Mouse (Mus musculus): ENCODE data around the gene D930007J09Rik. TPM values are rescaled to one million over a fixed set of nuclear protein-coding genes. Genes with fewer than 3 reads are reported as not detected.
A peak's percentile ranks its signal among the peaks of the same experiment; 100 is the strongest.

The D930007J09Rik gene
- not detected for total RNA-seq (2021)
- long read RNA-seq, experiment 1, result 0 reads
- long read RNA-seq, experiment 2, result 0 reads

DNA sequence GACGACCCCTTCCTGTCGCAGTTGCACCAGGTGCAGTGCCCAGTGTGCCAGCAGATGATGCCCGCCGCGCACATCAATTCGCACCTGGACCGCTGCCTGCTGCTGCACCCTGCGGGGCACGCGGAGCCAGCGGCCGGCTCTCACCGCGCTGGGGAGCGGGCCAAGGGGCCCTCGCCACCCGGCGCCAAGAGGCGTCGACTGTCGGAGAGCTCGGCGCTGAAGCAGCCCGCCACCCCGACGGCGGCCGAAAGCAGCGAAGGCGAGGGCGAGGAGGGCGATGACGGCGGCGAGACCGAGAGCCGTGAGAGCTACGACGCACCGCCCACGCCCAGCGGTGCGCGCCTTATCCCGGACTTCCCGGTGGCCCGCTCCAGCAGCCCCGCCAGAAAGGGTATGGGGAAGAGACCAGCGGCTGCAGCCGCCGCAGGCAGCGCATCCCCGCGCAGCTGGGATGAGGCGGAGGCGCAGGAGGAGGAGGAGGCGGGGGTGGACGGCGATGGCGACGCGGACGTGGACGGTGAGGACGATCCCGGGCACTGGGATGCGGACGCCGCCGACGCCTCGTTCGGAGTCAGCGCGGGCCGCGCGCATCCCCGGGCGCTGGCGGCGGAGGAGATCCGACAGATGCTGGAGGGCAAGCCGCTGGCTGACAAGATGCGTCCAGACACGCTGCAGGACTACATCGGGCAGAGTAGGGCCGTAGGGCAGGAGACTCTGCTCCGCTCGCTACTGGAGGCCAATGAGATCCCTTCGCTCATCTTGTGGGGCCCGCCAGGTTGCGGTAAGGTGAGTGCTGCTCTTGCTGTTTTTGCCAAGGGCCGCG is at the start of gene D930007J09Rik:
D930007J09Rik (minus strand) TSS at position 591 of the 823 bp plus-strand sequence.
- intact Hi-C loops (cut with DNase I; ENCODE audit: low total_unique reads), result no loop called here
- DNase-seq, result peak; percentile 56

DNA sequence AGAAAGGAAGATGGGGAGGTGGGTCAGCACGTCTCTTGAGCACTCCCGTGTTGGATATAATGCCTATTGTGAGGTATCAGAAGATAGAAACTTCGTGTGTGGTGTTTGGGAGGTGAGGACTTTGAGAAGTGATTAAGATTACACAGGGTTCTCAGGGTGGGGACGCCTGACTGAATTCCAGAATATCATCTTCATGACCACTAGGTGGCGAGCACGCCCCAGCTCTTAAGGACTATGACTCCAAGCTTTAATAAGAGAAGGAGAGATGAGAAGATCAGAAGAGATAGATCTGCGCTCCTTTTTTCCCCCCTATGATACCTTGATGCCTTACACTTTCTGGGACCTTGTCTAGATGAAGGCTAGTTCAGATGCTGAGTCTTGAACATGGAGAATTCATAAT is 49.3 kb upstream of the D930007J09Rik start:
- DNase-seq, result peak; percentile 26
- intact Hi-C loops (cut with DNase I; ENCODE audit: low total_unique reads), result no loop called here

DNA sequence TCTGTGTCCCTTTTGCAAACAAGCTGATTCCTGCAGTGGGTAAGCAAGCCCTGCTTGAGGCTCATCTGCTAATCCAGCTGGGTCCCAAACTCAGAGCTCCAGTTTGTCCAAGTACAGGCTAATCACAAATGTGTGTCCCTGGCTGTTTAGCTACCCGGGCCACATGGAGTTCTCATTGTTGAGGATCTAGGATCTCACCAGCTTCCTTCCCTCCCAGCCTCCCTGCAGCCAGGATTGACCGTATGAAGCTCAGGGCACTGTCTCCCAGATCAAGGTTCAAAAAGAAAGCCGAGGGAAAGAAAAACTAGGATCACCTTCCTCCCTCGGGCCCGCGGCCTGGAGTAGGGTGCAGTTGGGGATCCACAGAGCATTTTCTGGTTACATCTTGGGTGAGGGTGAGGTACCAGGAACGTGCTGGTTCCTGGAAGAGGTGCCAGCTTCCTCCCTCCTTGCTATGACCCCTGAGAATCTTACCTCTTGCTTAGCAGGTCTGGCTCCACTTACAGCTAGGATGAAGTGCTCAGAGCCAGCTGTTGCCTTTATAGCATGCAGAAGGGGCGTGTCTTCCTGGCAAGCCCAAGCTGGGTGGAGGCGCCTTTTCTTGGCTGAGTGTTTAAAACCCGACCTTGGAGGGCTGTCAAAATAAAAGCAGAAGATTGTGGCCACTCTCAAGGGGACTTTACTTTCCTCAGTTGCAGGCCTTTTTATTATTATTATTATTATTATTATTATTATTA is 48.2 kb upstream of the D930007J09Rik start, which contains the start of gene Serpinb1a:
Serpinb1a (minus strand) TSS at position 518 of the 737 bp plus-strand sequence.
- peak; percentile 65 for DNase-seq
- intact Hi-C loops (cut with DNase I; ENCODE audit: low total_unique reads), result no loop called here

DNA sequence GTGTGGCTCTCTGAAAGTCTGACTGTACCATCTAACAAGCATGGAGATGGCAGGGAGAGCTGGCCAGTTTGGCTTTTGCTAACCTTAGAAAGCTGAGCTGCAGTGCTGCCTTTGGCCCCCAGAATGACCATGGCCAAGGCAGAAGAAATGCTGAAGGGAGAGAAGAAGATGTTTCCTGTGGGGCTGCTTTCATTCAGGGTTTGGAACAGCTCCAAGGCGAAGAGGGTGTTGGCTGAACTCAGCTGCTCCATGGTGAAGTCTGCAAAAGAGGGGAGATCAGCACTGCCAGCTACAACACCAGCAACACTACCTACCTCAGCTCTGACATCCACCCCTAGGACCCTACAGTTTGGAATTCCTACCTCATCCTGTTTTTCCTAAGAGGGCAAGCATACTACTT is 47.5 kb upstream of the D930007J09Rik start:
- no peak for DNase-seq
- intact Hi-C loops (cut with DNase I; ENCODE audit: low total_unique reads), result no loop called here

DNA sequence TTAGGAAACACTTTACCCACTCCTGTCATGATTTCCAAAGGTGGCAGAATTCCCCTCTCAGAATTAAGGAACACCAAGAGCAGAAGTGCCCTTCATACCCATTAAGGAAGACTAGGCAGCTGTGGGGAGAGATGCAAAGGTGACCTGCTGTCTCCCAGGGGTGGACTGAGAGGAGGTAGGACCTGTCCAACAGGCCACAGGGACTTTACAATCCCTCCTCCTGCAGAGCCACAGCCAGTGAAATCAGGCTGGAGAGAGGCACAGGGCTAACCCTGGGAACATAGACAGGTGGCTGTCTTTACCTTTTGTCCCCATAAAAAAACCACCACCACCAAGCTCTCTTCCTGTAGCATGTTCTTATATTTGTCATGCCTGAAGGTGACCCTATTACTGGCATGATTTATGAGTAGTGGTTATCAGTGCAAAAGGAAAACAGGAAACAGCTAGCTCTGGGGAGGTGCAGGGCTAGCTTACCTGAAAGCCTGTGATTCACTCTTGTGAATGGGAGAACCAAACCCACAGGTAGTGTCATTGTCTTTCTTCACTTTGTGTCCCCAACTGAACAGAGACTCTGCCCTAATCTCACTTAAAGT is 47.0 kb upstream of the D930007J09Rik start:
- intact Hi-C loops (cut with DNase I; ENCODE audit: low total_unique reads), result no loop called here
- no peak for DNase-seq

GRCm38 (mm10) chr13:32849092-32849491 is 46.4 kb upstream of the D930007J09Rik start:
- intact Hi-C loops (cut with DNase I; ENCODE audit: low total_unique reads), result no loop called here
- no peak for DNase-seq

GRCm38 (mm10) chr13:32846221-32846620 is 43.6 kb upstream of the D930007J09Rik start:
- DNase-seq, result no peak
- intact Hi-C loops (cut with DNase I; ENCODE audit: low total_unique reads), result no loop called here

- no peak for DNase-seq
- intact Hi-C loops (cut with DNase I; ENCODE audit: low total_unique reads), result no loop called here
Observed at GRCm38 (mm10) chr13:32841349-32841748, 38.7 kb upstream of the D930007J09Rik start.

- DNase-seq, result no peak
- intact Hi-C loops (cut with DNase I; ENCODE audit: low total_unique reads), result no loop called here
Observed at GRCm38 (mm10) chr13:32839314-32839713, 36.7 kb upstream of the D930007J09Rik start.

- no peak for DNase-seq
- intact Hi-C loops (cut with DNase I; ENCODE audit: low total_unique reads), result no loop called here
Observed at GRCm38 (mm10) chr13:32834513-32834912, 31.9 kb upstream of the D930007J09Rik start.

DNA sequence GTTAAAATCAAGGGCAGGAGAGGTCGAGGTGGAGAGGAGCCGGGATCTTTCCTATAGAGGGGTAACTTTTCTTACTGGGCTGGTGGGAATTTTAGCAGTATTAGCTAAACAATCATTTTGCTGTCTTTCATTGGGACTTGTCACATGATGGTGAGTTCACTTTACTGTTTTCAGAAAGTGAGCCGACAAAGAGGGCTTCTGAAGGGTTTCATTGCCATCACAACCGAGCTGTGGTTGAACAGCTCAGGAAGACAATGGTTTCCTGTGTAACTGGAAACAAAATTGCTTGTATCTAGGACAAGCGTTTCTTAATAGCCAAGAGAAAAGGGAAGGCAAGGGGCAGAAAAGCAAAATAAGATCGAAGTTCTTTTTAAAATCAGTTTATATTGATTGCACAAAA is 30.6 kb upstream of the D930007J09Rik start:
- no peak for DNase-seq
- intact Hi-C loops (cut with DNase I; ENCODE audit: low total_unique reads), result no loop called here

- intact Hi-C loops (cut with DNase I; ENCODE audit: low total_unique reads), result no loop called here
- DNase-seq, result no peak
Observed at GRCm38 (mm10) chr13:32832776-32833175, 30.1 kb upstream of the D930007J09Rik start.

GRCm38 (mm10) chr13:32831505-32832273 is 29.0 kb upstream of the D930007J09Rik start:
- intact Hi-C loops (cut with DNase I; ENCODE audit: low total_unique reads), result no loop called here
- no peak for DNase-seq

GRCm38 (mm10) chr13:32828886-32829285 is 26.2 kb upstream of the D930007J09Rik start:
- intact Hi-C loops (cut with DNase I; ENCODE audit: low total_unique reads), result no loop called here
- DNase-seq, result no peak

- peak; percentile 47 for DNase-seq
- intact Hi-C loops (cut with DNase I; ENCODE audit: low total_unique reads), result no loop called here
Observed at GRCm38 (mm10) chr13:32827951-32828350, 25.3 kb upstream of the D930007J09Rik start.

GRCm38 (mm10) chr13:32827111-32827822 is 24.6 kb upstream of the D930007J09Rik start:
- intact Hi-C loops (cut with DNase I; ENCODE audit: low total_unique reads), result no loop called here
- DNase-seq, result no peak

DNA sequence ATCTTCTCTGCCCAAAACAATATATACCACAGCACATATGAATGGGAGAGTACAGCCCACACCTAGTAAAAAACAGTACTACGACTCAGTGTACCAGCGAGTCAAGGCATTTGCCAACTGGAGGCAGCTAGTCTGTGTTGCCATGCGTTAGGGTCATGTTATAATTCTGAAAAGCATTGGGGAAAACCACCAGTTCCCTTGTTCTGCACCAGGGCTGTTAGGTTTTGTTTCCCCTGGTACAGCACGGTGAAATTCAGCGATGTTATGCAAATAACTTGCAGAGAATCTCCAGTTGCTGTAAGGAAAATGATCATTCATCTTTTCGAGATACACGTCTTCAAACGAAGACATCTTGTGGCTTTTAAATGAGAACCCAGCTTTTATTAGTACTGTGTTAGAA is 22.9 kb upstream of the D930007J09Rik start:
- DNase-seq, result no peak
- intact Hi-C loops (cut with DNase I; ENCODE audit: low total_unique reads), result no loop called here

DNA sequence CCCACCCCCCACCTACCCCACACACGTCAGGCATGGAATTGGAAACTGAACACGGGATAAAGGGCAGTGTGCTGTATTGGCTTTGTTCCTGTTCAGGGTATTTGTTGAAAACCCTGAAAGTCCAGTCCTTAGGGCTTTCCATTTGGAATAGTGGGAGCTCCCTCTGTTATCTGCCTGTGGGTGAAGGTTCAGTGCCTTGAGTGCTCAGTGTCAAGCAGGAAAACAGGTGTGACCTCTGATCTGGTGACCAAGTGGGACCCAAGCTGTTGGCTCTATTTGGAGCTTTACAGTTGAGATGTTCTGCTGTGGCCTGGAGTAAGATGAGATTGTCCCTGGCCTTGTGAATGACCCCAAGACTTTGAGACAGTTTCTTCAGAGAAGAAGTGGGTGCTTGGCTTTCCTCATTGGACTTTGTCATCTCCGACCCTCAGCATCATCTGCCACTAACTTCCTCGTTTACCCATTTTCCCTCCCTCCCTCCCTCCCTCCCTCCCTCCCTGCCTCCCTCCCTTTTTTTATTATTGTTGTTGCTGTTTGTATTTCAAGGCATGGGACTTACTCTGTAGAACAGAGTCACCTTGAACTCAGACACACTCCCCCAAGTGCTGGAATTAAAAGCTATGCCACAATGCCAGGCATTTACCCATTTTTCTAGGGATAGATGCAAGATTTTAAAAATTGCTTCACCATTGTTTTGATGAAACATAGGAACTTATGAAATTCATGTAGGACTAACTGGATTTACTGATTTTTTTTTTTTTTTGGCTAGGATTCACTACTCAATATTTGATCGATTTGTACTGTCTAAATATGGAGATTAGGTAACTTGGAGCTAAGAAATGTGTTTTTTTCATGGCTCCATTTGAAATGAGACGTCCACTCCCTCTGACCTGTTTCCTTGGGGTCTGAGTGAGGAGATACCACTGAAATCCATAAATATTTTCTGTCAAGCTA is 22.0 kb upstream of the D930007J09Rik start:
- no peak for DNase-seq
- intact Hi-C loops (cut with DNase I; ENCODE audit: low total_unique reads), result no loop called here

Data from gastrocnemius, postnatal 14 days (tissue).